Mouse (Mus musculus) liver, embryonic 16.5 days (tissue): ENCODE results near the gene Mrps9. TPM values are rescaled to one million over a fixed set of nuclear protein-coding genes. Genes with fewer than 3 reads are reported as not detected.

ENCODE experiments used
- ATAC-seq: fragments of 200-750 bp; cut with Nextera tagmentation; 2 replicates; pipeline ENCODE4 v1.8.0; 2017; ENCODE audit warnings: low read depth, mild to moderate bottlenecking, moderate number of reproducible peaks, moderate library complexity
- H3K27ac ChIP-seq: fragments of 300-500 bp; sonication (generic); 2 replicates; pipeline ENCODE4 v1.5.1; 2014; ENCODE audit warnings: mild to moderate bottlenecking, low read length
- H3K27me3 ChIP-seq: fragments of 300-500 bp; sonication (generic); 2 replicates; pipeline ENCODE4 v1.6.1; 2014; ENCODE audit warnings: low read depth, low read length, mixed read lengths; ENCODE audit not compliant: control insufficient read depth, insufficient read depth
- H3K36me3 ChIP-seq: fragments of 300-500 bp; sonication (generic); 2 replicates; pipeline ENCODE4 v1.6.1; 2014; ENCODE audit warnings: mild to moderate bottlenecking; ENCODE audit not compliant: control insufficient read depth, insufficient read depth
- H3K4me1 ChIP-seq: fragments of 300-500 bp; sonication (generic); 2 replicates; pipeline ENCODE4 v1.6.1; 2014; ENCODE audit warnings: low read depth, low read length, mixed read lengths; ENCODE audit not compliant: control insufficient read depth
- H3K4me2 ChIP-seq: fragments of 300-500 bp; sonication (generic); 2 replicates; pipeline ENCODE4 v1.6.1; 2014; ENCODE audit warnings: low read depth, low read length, mixed read lengths
- H3K4me3 ChIP-seq: fragments of 300-500 bp; sonication (generic); 2 replicates; pipeline ENCODE4 v1.5.1; 2014; ENCODE audit warnings: low read depth, mild to moderate bottlenecking, low read length
- H3K9ac ChIP-seq: fragments of 300-500 bp; sonication (generic); 2 replicates; pipeline ENCODE4 v1.6.1; 2014; ENCODE audit warnings: low read depth, low read length
- H3K9me3 ChIP-seq: fragments of 300-500 bp; sonication (generic); replicated peaks from 2 replicates; pipeline ENCODE4 v1.6.1; 2016; ENCODE audit warnings: low read length; ENCODE audit not compliant: control insufficient read depth
- WGBS: fragments of 180-500 bp; shearing (Covaris S2); extraction: QIAGEN DNeasy Blood & Tissue Kit; methylation state at CpG from one replicate; pipeline ENCODE4 v1.1.7; 2014; ENCODE audit not compliant: insufficient replicate concordance; 5-methylcytosine and 5-hydroxymethylcytosine counted together
- polyA plus RNA-seq: library from polyadenylated mRNA; unstranded; fragments of >200 nt; fragmentation: Nextera tagmentation; extraction: Ambion mirVana; gene quantifications from 2 replicates; pipeline ENCODE4 v1.2.1, GENCODE M21; 2015

The Mrps9 gene
- polyA plus RNA-seq, 1 experiment from 2014 or later, result 22.1 TPM

DNA sequence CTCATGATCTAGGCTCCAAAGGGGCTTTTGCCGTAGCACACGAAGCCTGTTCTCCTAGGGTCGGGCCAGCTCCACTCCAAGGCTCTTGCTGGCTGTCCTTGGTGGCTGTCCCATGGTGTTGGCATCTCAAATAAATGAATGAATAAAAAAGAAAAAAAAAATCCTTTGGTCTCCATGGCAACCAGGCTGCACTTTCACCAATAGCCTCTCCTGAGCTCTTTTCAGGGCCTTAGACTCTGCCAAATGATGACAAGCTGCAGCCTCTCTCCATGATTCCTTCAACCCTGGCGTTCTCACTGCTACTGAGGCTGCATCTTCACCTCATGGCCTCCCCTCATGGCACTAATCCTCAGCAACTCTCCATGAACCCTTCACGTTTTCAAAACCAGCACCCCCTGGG, 72.9 kb downstream of the Mrps9 start:
- Histone ChIP-seq H3K4me2 (no peak overlapping the region), H3K4me1 (no peaks in the 10 kb centered on the region), H3K27ac (no peak overlapping the region), H3K4me3 (no peak overlapping the region), H3K9me3 (no peaks in the 10 kb centered on the region), H3K9ac (no peak overlapping the region), H3K27me3 (no peaks in the 10 kb centered on the region), H3K36me3 (no peaks in the 10 kb centered on the region)
- 48% methylated on average over 5 of the region's 5 CpGs for WGBS
- ATAC-seq, result no peak

- H3K27ac ChIP-seq, result no peak overlapping the region
- ATAC-seq, result no peak
- no peaks in the 10 kb centered on the region for H3K27me3 ChIP-seq
- H3K4me3 ChIP-seq, result no peak overlapping the region
- H3K9me3 ChIP-seq, result no peaks in the 10 kb centered on the region
- no peaks in the 10 kb centered on the region for H3K36me3 ChIP-seq
- no peak overlapping the region for H3K4me2 ChIP-seq
- no peak overlapping the region for H3K9ac ChIP-seq
- WGBS, result 60% methylated on average over 1 of the region's 1 CpGs
- no peaks in the 10 kb centered on the region for H3K4me1 ChIP-seq
Measured at GRCm38 (mm10) chr1:42933613-42934012, 82.6 kb downstream of the Mrps9 start.

DNA sequence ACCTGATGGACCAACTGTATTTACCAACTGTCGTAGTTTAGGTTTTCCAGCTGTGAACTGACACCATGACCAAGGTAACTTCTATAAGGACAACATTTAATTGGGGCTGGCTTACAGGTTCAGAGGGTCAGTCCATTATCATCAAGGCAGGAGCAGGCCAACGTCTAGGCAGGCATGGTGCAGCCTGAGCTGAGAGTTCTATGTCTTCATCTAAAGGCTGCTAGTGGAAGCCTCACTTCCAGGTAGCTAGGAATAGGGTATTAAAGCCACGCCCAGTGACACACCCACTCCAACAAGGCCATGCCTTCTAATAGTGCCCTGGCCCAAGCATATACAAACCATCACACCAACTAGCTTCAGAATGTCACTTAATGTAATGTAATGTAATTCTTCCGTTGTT, 97.5 kb downstream of the Mrps9 start:
- H3K4me1 ChIP-seq, result no peaks in the 10 kb centered on the region
- no peak overlapping the region for H3K4me3 ChIP-seq
- no peak overlapping the region for H3K27ac ChIP-seq
- ATAC-seq, result no peak
- no peak overlapping the region for H3K9ac ChIP-seq
- 46% methylated on average over 4 of the region's 4 CpGs for WGBS
- peaks cover 15% of the 10 kb centered on the region for H3K27me3 ChIP-seq
- no peaks in the 10 kb centered on the region for H3K36me3 ChIP-seq
- no peaks in the 10 kb centered on the region for H3K9me3 ChIP-seq
- H3K4me2 ChIP-seq, result no peak overlapping the region

- Histone ChIP-seq H3K4me3 (peak within 1 kb of the TSS; percentile 53), H3K4me2 (peak within 1 kb of the TSS; percentile 61), H3K36me3 (no peaks in the 10 kb centered on the region), H3K9ac (peak within 1 kb of the TSS; percentile 20; the same call in 1 of the 2 replicates), H3K9me3 (no peaks in the 10 kb centered on the region), H3K4me1 (no peaks in the 10 kb centered on the region), H3K27ac (no peak within 1 kb of the TSS), H3K27me3 (peaks cover 17% of the 10 kb centered on the region)
- WGBS, result under 1% methylated on average over 55 of the region's 71 CpGs
- peak; percentile 30; the same call in 1 of the 2 replicates for ATAC-seq
Measured at GRCm38 (mm10) chr1:42952734-42953481, 101.9 kb downstream of the Mrps9 start, which contains the start of gene Gpr45. Gene Gpr45, plus strand, starts transcription at chr1:42952872.

DNA sequence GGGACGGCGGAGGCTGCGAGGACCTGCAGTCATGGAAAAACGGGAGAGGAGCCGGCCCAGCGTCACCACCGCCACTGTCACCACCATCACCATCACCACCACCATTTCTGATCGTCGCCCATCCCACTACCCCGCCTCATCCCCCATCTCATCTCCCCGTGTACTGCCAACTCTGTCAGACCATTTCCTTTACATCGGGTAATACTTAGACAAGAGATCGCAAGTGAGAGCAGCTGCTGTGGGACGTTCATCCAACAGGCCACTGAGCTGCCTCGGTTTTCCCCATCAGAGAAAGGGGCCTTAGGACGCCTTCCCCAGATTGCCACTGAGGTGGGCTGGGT, 102.4 kb downstream of the Mrps9 start:
- Histone ChIP-seq H3K36me3 (no peaks in the 10 kb centered on the region), H3K27me3 (peaks cover 17% of the 10 kb centered on the region), H3K4me2 (peak overlapping the region; percentile 61), H3K9me3 (no peaks in the 10 kb centered on the region), H3K4me3 (peak overlapping the region; percentile 53), H3K27ac (no peak overlapping the region), H3K9ac (no peak overlapping the region; the same call in 1 of the 2 replicates), H3K4me1 (no peaks in the 10 kb centered on the region)
- WGBS, result 2% methylated on average over 16 of the region's 16 CpGs
- no peak for ATAC-seq

Other genes starting within 250 kb of the Mrps9 start
- not detected in 2 replicates for gene Pou3f3, start 155.5 kb upstream of the Mrps9 start, polyA plus RNA-seq
- 0.06 and 0.12 TPM in 2 replicates for gene Gpr45, start 101.6 kb downstream of the Mrps9 start, polyA plus RNA-seq
- gene Tgfbrap1, start 247.4 kb downstream of the Mrps9 start, polyA plus RNA-seq, result 3.2 and 3.4 TPM in 2 replicates
- gene AI597479, start 247.5 kb downstream of the Mrps9 start, polyA plus RNA-seq, result 7.6 and 7.9 TPM in 2 replicates